Mouse (Mus musculus) liver, adult 2 months (tissue): ENCODE results near the gene Pold3. TPM values are rescaled to one million over a fixed set of nuclear protein-coding genes. Genes with fewer than 3 reads are reported as not detected.

ENCODE experiments used
- DNase-seq: peaks from one replicate; pipeline ENCODE4 v3.0.0-alpha.2; 2011; ENCODE audit warnings: low read depth, low spot score; ENCODE audit errors: extremely low read depth
- H3K27ac ChIP-seq: fragments of 200-500 bp; replicated peaks from 2 replicates; pipeline ENCODE4 v1.5.1; 2012; ENCODE audit warnings: low read depth, mild to moderate bottlenecking, control low read depth, inconsistent platforms, low read length; ENCODE audit not compliant: insufficient read depth
- H3K27me3 ChIP-seq: fragments of 200-500 bp; 2 replicates; pipeline ENCODE4 v1.6.1; 2012; ENCODE audit warnings: mild to moderate bottlenecking, moderate library complexity, low read length, inconsistent platforms; ENCODE audit not compliant: control insufficient read depth, insufficient read depth
- H3K36me3 ChIP-seq: fragments of 200-500 bp; 2 replicates; pipeline ENCODE4 v1.6.1; 2012; ENCODE audit warnings: low read length, inconsistent platforms; ENCODE audit not compliant: control insufficient read depth, insufficient read depth
- H3K4me1 ChIP-seq: fragments of 200-500 bp; 2 replicates; pipeline ENCODE4 v1.6.1; 2011; ENCODE audit warnings: low read length; ENCODE audit not compliant: control insufficient read depth, insufficient read depth
- H3K4me3 ChIP-seq: fragments of 200-500 bp; 2 replicates; pipeline ENCODE4 v1.5.1; 2011; ENCODE audit warnings: low read depth, mild to moderate bottlenecking, control low read depth, low read length, moderate library complexity; ENCODE audit not compliant: insufficient read depth
- H3K79me2 ChIP-seq: fragments of 200-500 bp; 2 replicates; pipeline ENCODE4 v1.6.1; 2012; ENCODE audit warnings: inconsistent platforms, mild to moderate bottlenecking, low read length, moderate library complexity; ENCODE audit not compliant: control insufficient read depth, insufficient read depth
- H3K9ac ChIP-seq: fragments of 200-500 bp; 2 replicates; pipeline ENCODE4 v1.6.1; 2012; ENCODE audit warnings: low read depth, mild to moderate bottlenecking, control low read depth, inconsistent platforms, low read length
- CTCF ChIP-seq: fragments of 200-500 bp; IDR thresholded peaks from 2 replicates; pipeline ENCODE4 v1.5.1; 2011; ENCODE audit warnings: low read depth, low read length, control low read depth
- POLR2A ChIP-seq: fragments of 200-500 bp; IDR thresholded peaks from 2 replicates; pipeline ENCODE4 v1.6.1; 2011; ENCODE audit warnings: low read length, control low read depth; ENCODE audit not compliant: insufficient read depth; ENCODE audit errors: extremely low read depth
- WGBS: fragments of 180-500 bp; shearing (Covaris S2); methylation state at CpG from one replicate; pipeline ENCODE4 v1.1.7; 2018; 5-methylcytosine and 5-hydroxymethylcytosine counted together
- polyA plus RNA-seq: library from polyadenylated mRNA; depleted of rRNA; stranded (reverse); fragments of >200 nt; gene quantifications from 2 replicates; pipeline ENCODE4 v1.2.3, GENCODE M21; 2012
- total RNA-seq: library from RNA; depleted of rRNA; stranded (reverse); fragments of >200 nt; gene quantifications from 2 replicates; pipeline ENCODE4 v1.2.3, GENCODE M21; 2014

Gene Pold3
- total and polyA plus RNA-seq, 2 experiments, result 3.8 to 8.9 TPM

GRCm38 (mm10) chr7:100137038-100137437, 15.7 kb upstream of the Pold3 start:
- no peak for DNase-seq
- no peak for TF ChIP-seq POLR2A
- TF ChIP-seq CTCF, result no peak
- H3K79me2 ChIP-seq, result no peaks in the 10 kb centered on the region

GRCm38 (mm10) chr7:100132379-100132778, 11.0 kb upstream of the Pold3 start:
- TF ChIP-seq CTCF, result no peak
- no peak for TF ChIP-seq POLR2A
- no peaks in the 10 kb centered on the region for H3K27me3 ChIP-seq
- no peak overlapping the region for H3K27ac ChIP-seq
- no peak overlapping the region for H3K4me3 ChIP-seq
- DNase-seq, result no peak
- H3K4me1 ChIP-seq, result no peaks in the 10 kb centered on the region
- H3K79me2 ChIP-seq, result no peaks in the 10 kb centered on the region
- H3K36me3 ChIP-seq, result no peaks in the 10 kb centered on the region
- 88% methylated on average over 1 of the region's 1 CpGs for WGBS
- H3K9ac ChIP-seq, result no peak overlapping the region

More at GRCm38 (mm10) chr7:100137038-100137437, 15.7 kb upstream of the Pold3 start:
- no peaks in the 10 kb centered on the region for H3K4me1 ChIP-seq
- H3K27me3 ChIP-seq, result no peaks in the 10 kb centered on the region
- H3K9ac ChIP-seq, result no peak overlapping the region
- H3K27ac ChIP-seq, result no peak overlapping the region
- no peak overlapping the region for H3K4me3 ChIP-seq
- WGBS, result 65% methylated on average over 9 of the region's 9 CpGs
- no peaks in the 10 kb centered on the region for H3K36me3 ChIP-seq

GRCm38 (mm10) chr7:100130592-100130991, 9.2 kb upstream of the Pold3 start:
- Histone ChIP-seq H3K4me3 (no peak overlapping the region), H3K4me1 (no peaks in the 10 kb centered on the region), H3K79me2 (no peaks in the 10 kb centered on the region), H3K36me3 (no peaks in the 10 kb centered on the region), H3K27ac (no peak overlapping the region), H3K27me3 (no peaks in the 10 kb centered on the region), H3K9ac (no peak overlapping the region)
- no peak for TF ChIP-seq POLR2A
- TF ChIP-seq CTCF, result no peak
- WGBS, result 72% methylated on average over 6 of the region's 6 CpGs
- DNase-seq, result no peak

GRCm38 (mm10) chr7:100128262-100129041, 7.1 kb upstream of the Pold3 start:
- Histone ChIP-seq H3K27ac (no peak overlapping the region), H3K9ac (no peak overlapping the region)

GRCm38 (mm10) chr7:100126514-100126913, 5.1 kb upstream of the Pold3 start:
- Histone ChIP-seq H3K4me1 (peaks cover 1% of the 10 kb centered on the region; the same call in 1 of the 2 replicates), H3K27me3 (no peaks in the 10 kb centered on the region), H3K79me2 (no peaks in the 10 kb centered on the region), H3K4me3 (no peak overlapping the region), H3K27ac (no peak overlapping the region), H3K36me3 (no peaks in the 10 kb centered on the region), H3K9ac (no peak overlapping the region)
- 85% methylated on average over 7 of the region's 7 CpGs for WGBS
- TF ChIP-seq POLR2A (no peak), CTCF (no peak)
- DNase-seq, result no peak

More at GRCm38 (mm10) chr7:100128262-100129041, 7.1 kb upstream of the Pold3 start:
- WGBS, result 55% methylated on average over 7 of the region's 7 CpGs
- no peaks in the 10 kb centered on the region for H3K4me1 ChIP-seq
- H3K36me3 ChIP-seq, result no peaks in the 10 kb centered on the region
- H3K4me3 ChIP-seq, result no peak overlapping the region
- no peak for TF ChIP-seq CTCF
- TF ChIP-seq POLR2A, result no peak
- no peaks in the 10 kb centered on the region for H3K27me3 ChIP-seq
- peak; percentile 16 for DNase-seq
- no peaks in the 10 kb centered on the region for H3K79me2 ChIP-seq

GRCm38 (mm10) chr7:100125166-100125565, 3.8 kb upstream of the Pold3 start:
- TF ChIP-seq CTCF (no peak), POLR2A (no peak)
- no peak overlapping the region for H3K4me3 ChIP-seq
- DNase-seq, result no peak

More at GRCm38 (mm10) chr7:100125166-100125565, 3.8 kb upstream of the Pold3 start:
- no peak overlapping the region for H3K27ac ChIP-seq
- peaks cover 3% of the 10 kb centered on the region; the same call in 1 of the 2 replicates for H3K4me1 ChIP-seq
- WGBS, result 81% methylated on average over 4 of the region's 4 CpGs
- no peaks in the 10 kb centered on the region for H3K27me3 ChIP-seq
- no peaks in the 10 kb centered on the region for H3K36me3 ChIP-seq
- no peak overlapping the region for H3K9ac ChIP-seq
- no peaks in the 10 kb centered on the region for H3K79me2 ChIP-seq
